In genomic region chr9:119032538-119032937, GRCm38 (mm10) we compare ENCODE assay signal across 13 mouse cellular contexts. TPM values are rescaled to one million over a fixed set of nuclear protein-coding genes. Genes with fewer than 3 reads are reported as not detected.
DNase-seq lines count a peak whose midpoint lies in the region; ATAC-seq and TF ChIP-seq lines count a peak whose summit lies in the region.
"Had no signal": no experiment of that assay in that cellular context is flagged by ENCODE, and none has a peak within 500 bp of the region (broad histone marks: within the 10 kb centered on the region; RNA-seq: fewer than 3 reads in every experiment).

No protein-coding gene starts in this region.

- H3K79me2 ChIP-seq in heart, adult 2 months (replicated peaks; ENCODE audit: control insufficient read depth, insufficient read depth, low read length), result no peaks in the 10 kb centered on the region

- peaks cover 20% of the 10 kb centered on the region for H3K4me1 ChIP-seq in heart, adult 2 months (ENCODE audit: control insufficient read depth, insufficient read depth, low read length)
- peaks cover 58% of the 10 kb centered on the region for H3K4me1 ChIP-seq in forebrain, embryonic 13.5 days
- peaks cover 41% of the 10 kb centered on the region for H3K4me1 ChIP-seq in midbrain, embryonic 15.5 days

- no peak overlapping the region for H3K9ac ChIP-seq in heart, adult 2 months (ENCODE audit: low read depth, low read length)
- 0 out of 2 replicates have a peak overlapping the region, but pooled peaks have one; percentile 34 for H3K9ac ChIP-seq in forebrain, embryonic 13.5 days
- H3K9ac ChIP-seq in midbrain, embryonic 15.5 days, result no peak overlapping the region
- H3K9ac ChIP-seq: lung, embryonic 14.5 days had no signal

- no peaks in the 10 kb centered on the region for H3K36me3 ChIP-seq in heart, adult 2 months (ENCODE audit: control insufficient read depth, insufficient read depth, low read length)
- H3K36me3 ChIP-seq in forebrain, embryonic 13.5 days (ENCODE audit: poor library complexity, severe bottlenecking), result peaks cover 5% of the 10 kb centered on the region; the same call in 1 of the 2 replicates
- H3K36me3 ChIP-seq in midbrain, embryonic 15.5 days (replicated peaks), result no peaks in the 10 kb centered on the region

- TF ChIP-seq CTCF in heart, adult 2 months (IDR thresholded peaks at IDR 0.05), result no peak
- no peak for TF ChIP-seq CTCF in layer of hippocampus, adult 2 months (conservative IDR thresholded peaks at IDR 0.05)

- no peak for TF ChIP-seq EP300 in heart, adult 2 months (IDR thresholded peaks at IDR 0.05; ENCODE audit: insufficient read depth, low read depth, low read length)

- no peaks in the 10 kb centered on the region for H3K27me3 ChIP-seq in heart, adult 2 months (ENCODE audit: control insufficient read depth, insufficient read depth, low read length)
- no peaks in the 10 kb centered on the region for H3K27me3 ChIP-seq in forebrain, embryonic 13.5 days
- H3K27me3 ChIP-seq in midbrain, embryonic 15.5 days (replicated peaks), result no peaks in the 10 kb centered on the region

- intact Hi-C loops in heart, adult 2 months (cut with DNase I), result no loop called here

- H3K9me3 ChIP-seq in forebrain, embryonic 13.5 days (replicated peaks), result no peaks in the 10 kb centered on the region
- no peaks in the 10 kb centered on the region for H3K9me3 ChIP-seq in midbrain, embryonic 15.5 days
- H3K9me3 ChIP-seq: midbrain, embryonic 12.5 days had no signal

- no peak for ATAC-seq in forebrain, embryonic 13.5 days
- ATAC-seq in midbrain, embryonic 15.5 days (replicated peaks), result no peak

- DNase-seq in heart, adult 2 months, result no peak
- DNase-seq in heart, adult 8-10 months (ENCODE audit: low spot score), result no peak
- DNase-seq in layer of hippocampus, adult 2 months (ENCODE audit: low spot score in 2 of 2), result no peak
- no peak for DNase-seq in layer of hippocampus, adult 9-11 months
- no peak for DNase-seq in adrenal gland, postnatal 36 days
- DNase-seq in left cerebral cortex, adult 11 months (ENCODE audit: low spot score), result no peak
- DNase-seq: cerebellum, adult 18-20 months; kidney, adult 18-20 months had no signal

- no peak overlapping the region for H3K4me3 ChIP-seq in heart, adult 2 months
- H3K4me3 ChIP-seq in layer of hippocampus, adult 2 months, result no peak overlapping the region
- no peak overlapping the region for H3K4me3 ChIP-seq in forebrain, embryonic 13.5 days
- no peak overlapping the region for H3K4me3 ChIP-seq in midbrain, embryonic 15.5 days
- H3K4me3 ChIP-seq: erythroblast, embryonic 14.5 days; midbrain, embryonic 12.5 days had no signal

- no peak overlapping the region for H3K4me2 ChIP-seq in forebrain, embryonic 13.5 days
- no peak overlapping the region for H3K4me2 ChIP-seq in midbrain, embryonic 15.5 days
- H3K4me2 ChIP-seq: lung, embryonic 14.5 days; midbrain, embryonic 12.5 days had no signal

- 59% methylated on average over 9 of the region's 9 CpGs for WGBS in heart, adult 2 months
- 26% methylated on average over 9 of the region's 9 CpGs for WGBS in forebrain, embryonic 13.5 days
- 31% methylated on average over 9 of the region's 9 CpGs for WGBS in midbrain, embryonic 15.5 days

- no peak for TF ChIP-seq POLR2A in heart, adult 2 months (IDR thresholded peaks at IDR 0.05; ENCODE audit: insufficient read depth, low read depth, low read length)

- H3K27ac ChIP-seq in heart, adult 2 months, result peak overlapping the region; percentile 91
- H3K27ac ChIP-seq in layer of hippocampus, adult 2 months, result peak overlapping the region; percentile 78
- H3K27ac ChIP-seq in forebrain, embryonic 13.5 days, result peak overlapping the region; percentile 44; the same call in 1 of the 2 replicates
- peak overlapping the region; percentile 67; the same call in 1 of the 2 replicates for H3K27ac ChIP-seq in midbrain, embryonic 15.5 days
- H3K27ac ChIP-seq: midbrain, embryonic 12.5 days had no signal

RNA-seq across cellular contexts. Expression of gene Vill, which starts 20.0 kb away (rescaled TPM):
- total RNA-seq in heart, adult 2 months (2021), result under 1 TPM; 0.20 to 0.34 TPM
- 0.85 and 1.4 TPM in 2 replicates for polyA plus RNA-seq in heart, adult 2 months (2012; rRNA removed)
- under 1 TPM in 3 of 4 experiments, not detected in 1; 0.26 to 0.73 (median 0.50) TPM for total RNA-seq in heart, adult 8-10 months (2022)
- total RNA-seq in layer of hippocampus, adult 2 months (2021), result under 1 TPM; 0.54 to 0.71 TPM
- 3.9 and 4.3 TPM in 2 replicates for polyA plus RNA-seq in forebrain, embryonic 13.5 days (2015; fragmentation: Nextera tagmentation; extraction: Ambion mirVana)
- polyA plus RNA-seq in midbrain, embryonic 15.5 days (2015; fragmentation: Nextera tagmentation; extraction: Ambion mirVana), result 3.0 and 3.6 TPM in 2 replicates
- total RNA-seq in adrenal gland, postnatal 36 days (2021), result 1 to 10 TPM in 1 of 2 experiments, under 1 TPM in 1; 0.66 to 1.4 TPM
- polyA plus RNA-seq: erythroblast, embryonic 14.5 days had no signal
